Mouse (Mus musculus): ENCODE measurements around the gene Gnpat. TPM values are rescaled to one million over a fixed set of nuclear protein-coding genes. Genes with fewer than 3 reads are reported as not detected.

Gnpat gene
- total RNA-seq, 4 experiments from 2014 or later, result 93.8 to 131 (median 107) TPM

Other genes with a start within 250 kb of the Gnpat start
- gene 2310022B05Rik, start 199.7 kb upstream of the Gnpat start, total RNA-seq (2022), result 10 to 100 TPM; 39.9 to 50.2 (median 45.4) TPM
- gene Ttc13, start 141.1 kb upstream of the Gnpat start, total RNA-seq (2022), result 10 to 100 TPM; 39.3 to 45.5 (median 42.7) TPM
- 10 to 100 TPM in 3 of 4 experiments, 1 to 10 TPM in 1; 6.4 to 15.9 (median 13.3) TPM for gene Arv1, start 140.9 kb upstream of the Gnpat start, total RNA-seq (2022)
- under 1 TPM in 3 of 4 experiments, not detected in 1; 0.42 to 0.73 (median 0.49) TPM for gene Fam89a, start 111.2 kb upstream of the Gnpat start, total RNA-seq (2022)
- gene Trim67, start 69.9 kb upstream of the Gnpat start, total RNA-seq (2022), result 1 to 10 TPM in 3 of 4 experiments, under 1 TPM in 1; 0.99 to 2.9 (median 1.3) TPM
- 10 to 100 TPM; 27.5 to 31.3 (median 29.2) TPM for gene 2810004N23Rik, start 87 bp downstream of the Gnpat start, total RNA-seq (2022)
- 10 to 100 TPM; 22.1 to 28.1 (median 25.0) TPM for gene Exoc8, start 34.7 kb downstream of the Gnpat start, total RNA-seq (2022)
- gene Sprtn, start 34.9 kb downstream of the Gnpat start, total RNA-seq (2022), result 10 to 100 TPM; 19.4 to 23.6 (median 21.5) TPM
- 10 to 100 TPM; 48.2 to 56.7 (median 50.9) TPM for gene Egln1, start 86.3 kb downstream of the Gnpat start, total RNA-seq (2022)
- 10 to 100 TPM; 87.8 to 97.5 (median 95.5) TPM for gene Tsnax, start 150.0 kb downstream of the Gnpat start, total RNA-seq (2022)
- gene Disc1, start 191.2 kb downstream of the Gnpat start, total RNA-seq (2022), result 1 to 10 TPM; 1.2 to 4.2 (median 2.2) TPM